Mouse (Mus musculus): Measurements from ENCODE around the gene Pklr.

Gene Pklr

GRCm38 (mm10) chr3:89163643-89164245, 27.8 kb downstream of the Pklr start:
- DNase-seq (ENCODE audit: low read depth, low spot score) = no peak

GRCm38 (mm10) chr3:89164506-89165267, 28.7 kb downstream of the Pklr start, which contains the start of gene Clk2:
TSS of gene Clk2 (plus strand) at chr3:89164795.
- peak; percentile 85 for DNase-seq (ENCODE audit: low read depth, low spot score)

- DNase-seq (ENCODE audit: low read depth, low spot score) = no peak
Measured at GRCm38 (mm10) chr3:89165268-89165870, 29.4 kb downstream of the Pklr start.

- DNase-seq (ENCODE audit: low read depth, low spot score) = no peak
Measured at GRCm38 (mm10) chr3:89166945-89167344, 31.0 kb downstream of the Pklr start.

GRCm38 (mm10) chr3:89174844-89175243, 38.9 kb downstream of the Pklr start:
- DNase-seq (ENCODE audit: low read depth, low spot score) = no peak

GRCm38 (mm10) chr3:89175544-89175943, 39.6 kb downstream of the Pklr start:
- no peak for DNase-seq (ENCODE audit: low read depth, low spot score)

- no peak for DNase-seq (ENCODE audit: low read depth, low spot score)
Measured at GRCm38 (mm10) chr3:89176421-89176820, 40.5 kb downstream of the Pklr start.

GRCm38 (mm10) chr3:89177242-89178106, 41.5 kb downstream of the Pklr start, which contains the start of gene Scamp3:
TSS of gene Scamp3 (plus strand) at chr3:89177473.
- DNase-seq (ENCODE audit: low read depth, low spot score) = peak; percentile 95

- DNase-seq (ENCODE audit: low read depth, low spot score) = no peak
Measured at GRCm38 (mm10) chr3:89178107-89178385, 42.1 kb downstream of the Pklr start.

GRCm38 (mm10) chr3:89179056-89179455, 43.1 kb downstream of the Pklr start:
- no peak for DNase-seq (ENCODE audit: low read depth, low spot score)

GRCm38 (mm10) chr3:89181749-89182500, 46.0 kb downstream of the Pklr start:
- no peak for DNase-seq (ENCODE audit: low read depth, low spot score)

GRCm38 (mm10) chr3:89182531-89183057, 46.7 kb downstream of the Pklr start:
- DNase-seq (ENCODE audit: low read depth, low spot score) = no peak

GRCm38 (mm10) chr3:89183058-89183958, 47.4 kb downstream of the Pklr start, which contains the start of gene Fam189b:
TSS of gene Fam189b (plus strand) at chr3:89183143.
- peak; percentile 81 for DNase-seq (ENCODE audit: low read depth, low spot score)

- DNase-seq (ENCODE audit: low read depth, low spot score) = no peak
Measured at GRCm38 (mm10) chr3:89183959-89184315, 48.0 kb downstream of the Pklr start.

GRCm38 (mm10) chr3:89187197-89187596, 51.3 kb downstream of the Pklr start:
- no peak for DNase-seq (ENCODE audit: low read depth, low spot score)

GRCm38 (mm10) chr3:89187690-89188477, 51.9 kb downstream of the Pklr start:
- DNase-seq (ENCODE audit: low read depth, low spot score) = no peak

GRCm38 (mm10) chr3:89188478-89188875, 52.5 kb downstream of the Pklr start:
- no peak for DNase-seq (ENCODE audit: low read depth, low spot score)

- DNase-seq (ENCODE audit: low read depth, low spot score) = no peak
Measured at GRCm38 (mm10) chr3:89190436-89190835, 54.5 kb downstream of the Pklr start.

GRCm38 (mm10) chr3:89193351-89193750, 57.4 kb downstream of the Pklr start:
- no peak for DNase-seq (ENCODE audit: low read depth, low spot score)
